Mouse (Mus musculus) Patski (cell line): ENCODE measurements at regions not wholly inside any gene's neighbourhood (a gene's known extent, or its start where the extent isn't known, plus 50 kb on each side); places are given as distances from the start of the nearest gene placed in this dataset.

Experiments used
- ATAC-seq: fragments of 100-300 bp; one replicate; pipeline ENCODE4 v1.8.0; 2021
- CTCF ChIA-PET: fragments of 350-600 bp; sonication (Branson Sonifier 250); formaldehyde crosslinking; loops from one replicate; lab custom pipeline; 2022; ENCODE audit warnings: inconsistent platforms; lab: Charles Lee
- POLR2A ChIA-PET: fragments of 350-600 bp; sonication (Branson Sonifier 250); formaldehyde crosslinking; loops from one replicate; lab custom pipeline; 2022; ENCODE audit warnings: antibody characterized with exemption, inconsistent platforms; lab: Charles Lee
- DNase-seq: peaks from one replicate; pipeline ENCODE4 v3.0.0-alpha.2; 2011; ENCODE audit warnings: low read depth, low spot score
- H3K27me3 ChIP-seq: fragments of 371-371 bp; one replicate; pipeline ENCODE4 v1.5.1; 2021
- CTCF ChIP-seq: fragments of 100-300 bp; IDR thresholded peaks from one replicate; pipeline ENCODE4 v1.5.1; 2021
- in situ Hi-C: fragments of 300-500 bp; cut with MboI; formaldehyde crosslinking; loops from 3 replicates; pipeline ENCODE4 v1.11.1; 2018; ENCODE audit warnings: low pct_unique_long_range_greater_than_20kb, mixed read lengths

DNA sequence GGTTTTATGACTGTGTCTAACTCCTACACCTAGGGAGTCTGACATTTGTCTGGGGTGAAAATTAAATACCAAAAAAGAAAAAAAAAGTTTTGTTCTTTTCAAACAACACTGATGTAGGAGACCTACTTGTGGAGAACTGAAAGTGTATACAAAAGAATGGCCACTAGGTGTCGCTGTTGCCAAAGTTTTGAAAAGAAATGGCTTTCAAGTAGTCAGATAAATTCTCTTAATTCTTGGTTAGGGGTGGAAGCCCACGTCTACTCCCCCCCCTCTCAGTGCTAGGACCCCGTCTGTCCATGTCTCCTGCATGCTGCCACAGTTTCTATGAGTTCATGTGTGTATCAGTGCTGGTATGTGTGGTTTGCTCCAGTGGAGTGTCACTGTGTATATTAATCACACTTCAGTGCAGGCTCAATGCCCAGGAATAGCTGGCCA is 100.7 kb upstream of the Spred2 start:
- in situ Hi-C loops = loop anchor here (10.0 to 25.0 kb wide), 2 partner anchors 581 to 1089 kb away; no protein-coding TSS in a partner anchor
- no peak for ATAC-seq

DNA sequence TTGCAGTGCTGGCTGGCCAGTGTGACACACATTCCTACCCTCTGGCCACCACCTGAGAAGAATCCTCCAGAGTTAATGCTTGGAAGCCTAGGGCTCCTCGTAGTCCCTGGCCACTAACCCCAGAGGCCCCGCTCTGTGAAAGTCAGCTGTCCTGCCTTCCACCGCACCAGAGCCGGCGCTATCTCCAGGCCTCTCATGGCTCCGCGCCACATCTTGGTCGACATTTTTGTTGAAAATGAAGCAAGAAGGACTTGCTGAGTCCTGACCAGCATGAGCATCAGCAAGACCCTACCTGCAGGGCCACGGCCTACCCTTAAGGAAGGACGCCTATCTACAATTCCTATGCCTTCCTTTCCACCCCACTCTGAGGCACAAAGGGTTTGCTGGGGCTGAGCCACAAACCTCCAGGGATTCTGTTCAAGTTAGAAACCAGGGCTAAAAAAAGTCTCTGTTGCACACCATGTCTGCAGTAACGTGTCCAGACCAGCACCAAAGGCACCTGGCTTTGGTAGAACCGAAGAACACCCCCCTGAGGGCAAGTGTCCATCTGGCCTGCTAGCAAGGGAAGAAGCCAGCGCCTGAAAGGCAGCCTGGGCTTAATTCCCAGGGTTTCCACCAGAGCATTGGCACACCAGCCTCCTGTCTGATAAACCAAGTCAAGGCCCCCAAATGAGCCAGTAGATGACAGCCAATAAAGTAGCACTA is 97.5 kb upstream of the Spred2 start:
- ATAC-seq = no peak
- in situ Hi-C loops = loop anchor here (10.0 kb wide), 1 partner anchor 578 kb away; no protein-coding TSS in a partner anchor
- ChIA-PET CTCF (interaction anchor here (1.2 kb wide), 1 partner anchor 241 kb away, joined by 4 read pairs; no protein-coding TSS in a partner anchor), POLR2A (no interaction called here)
- no peaks in the 10 kb centered on the region for H3K27me3 ChIP-seq
- no peak for TF ChIP-seq CTCF
- no peak for DNase-seq

More for the DNA sequence above, 100.7 kb upstream of the Spred2 start:
- no peaks in the 10 kb centered on the region for H3K27me3 ChIP-seq
- POLR2A ChIA-PET = no interaction called here
- peak; percentile 70 for TF ChIP-seq CTCF
- no peak for DNase-seq
- CTCF ChIA-PET = interaction anchor here (0.9 to 1.5 kb wide), 4 partner anchors 10 to 510 kb away, joined by 3 to 4 read pairs (median 4); no protein-coding TSS in a partner anchor

DNA sequence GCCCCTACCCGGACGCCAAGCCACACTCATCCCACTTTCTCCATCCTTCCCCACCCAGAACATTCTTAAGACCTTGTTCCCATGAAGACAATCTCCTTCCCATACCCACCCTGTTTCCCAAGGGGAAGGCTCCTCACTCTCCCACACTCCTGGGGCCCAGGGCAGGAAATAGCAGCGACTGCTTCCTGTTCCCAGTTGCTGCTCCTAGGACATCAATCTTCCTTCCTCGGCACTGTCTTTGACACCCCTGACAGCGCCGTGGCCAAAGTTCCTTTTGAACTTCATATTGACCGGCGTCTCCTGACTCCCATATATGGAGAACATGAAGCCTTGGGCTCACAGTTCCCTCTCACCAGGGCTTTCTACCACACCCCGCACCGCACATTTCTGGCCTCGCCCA is 96.2 kb upstream of the Spred2 start:
- no peak for ATAC-seq
- in situ Hi-C loops = loop anchor here (10.0 kb wide), 1 partner anchor 577 kb away; no protein-coding TSS in a partner anchor
- no peak for TF ChIP-seq CTCF
- H3K27me3 ChIP-seq = no peaks in the 10 kb centered on the region
- DNase-seq = no peak
- ChIA-PET POLR2A (no interaction called here), CTCF (no interaction called here)

DNA sequence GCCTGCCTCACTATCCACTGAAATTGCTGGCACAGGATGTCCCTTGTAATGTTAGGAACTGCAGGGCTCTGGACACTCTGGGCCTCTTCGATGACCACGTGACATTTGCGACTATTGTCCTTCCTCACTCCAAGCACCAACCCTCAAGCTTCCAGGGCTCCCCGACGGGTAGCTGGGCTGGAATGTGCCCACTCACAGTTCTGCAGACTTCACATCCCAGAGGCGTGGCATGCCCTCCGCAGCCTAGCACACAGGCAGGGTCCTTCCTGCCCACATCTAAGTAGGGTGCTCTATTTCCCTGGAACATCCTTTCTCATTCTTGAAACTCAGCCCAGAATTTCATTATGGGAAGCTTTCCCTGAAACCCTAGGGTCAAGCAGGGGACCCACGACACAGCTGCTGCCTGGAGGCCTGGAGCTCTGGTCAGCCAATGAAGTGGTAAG is 95.2 kb upstream of the Spred2 start:
- ChIA-PET CTCF (interaction anchor here (1.2 to 2.6 kb wide), 5 partner anchors 10 to 243 kb away, joined by 3 to 31 read pairs (median 3); no protein-coding TSS in a partner anchor), POLR2A (interaction anchor here (0.9 kb wide), 1 partner anchor 92 kb away, joined by 3 read pairs; no protein-coding TSS in a partner anchor)
- H3K27me3 ChIP-seq = no peaks in the 10 kb centered on the region
- DNase-seq (no peak), ATAC-seq (no peak)
- in situ Hi-C loops = loop anchor here (10.0 kb wide), 1 partner anchor 576 kb away; no protein-coding TSS in a partner anchor
- TF ChIP-seq CTCF = no peak

DNA sequence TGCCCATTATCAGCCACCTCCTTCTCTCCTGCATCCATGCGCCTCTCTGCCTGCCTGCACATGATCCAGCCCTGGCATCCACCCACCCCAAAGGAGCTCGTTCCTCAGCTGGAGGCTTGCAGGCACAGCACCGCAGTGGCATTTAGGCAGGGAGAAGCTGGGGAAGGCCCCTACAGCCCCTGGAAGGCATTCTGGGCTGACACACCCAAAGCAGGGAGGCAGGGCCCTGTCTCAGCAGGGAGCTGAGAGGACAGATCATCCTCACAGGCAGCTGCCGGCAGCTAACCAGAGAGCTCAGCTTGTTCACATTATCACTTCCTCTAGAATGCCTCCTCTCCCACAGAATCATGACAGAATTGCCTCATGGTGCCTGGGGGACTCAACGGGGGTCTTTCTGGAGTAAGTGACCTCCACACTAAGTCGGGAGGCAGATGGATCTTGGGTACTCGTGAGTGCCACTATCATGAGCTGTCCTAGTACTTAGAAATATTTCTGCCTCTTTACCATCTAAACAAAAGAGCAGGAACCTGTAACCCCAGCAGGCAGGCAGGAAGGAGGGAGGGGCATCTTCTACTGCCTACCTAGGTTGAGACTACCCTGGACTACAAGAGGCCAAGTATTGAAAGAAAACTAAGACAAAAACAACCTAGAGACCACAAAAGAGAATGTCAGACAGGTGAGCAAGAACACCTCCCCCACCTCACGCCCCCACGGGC is 94.5 kb upstream of the Spred2 start:
- H3K27me3 ChIP-seq = no peaks in the 10 kb centered on the region
- no peak for ATAC-seq
- ChIA-PET POLR2A (interaction anchor here (0.9 kb wide), 1 partner anchor 91 kb away, joined by 3 read pairs; no protein-coding TSS in a partner anchor), CTCF (interaction anchor here (0.6 to 2.6 kb wide), 17 partner anchors 9 to 386 kb away, joined by 3 to 31 read pairs (median 3); no protein-coding TSS in a partner anchor)
- no peak for TF ChIP-seq CTCF
- in situ Hi-C loops = loop anchor here (5.0 to 10.0 kb wide), 3 partner anchors 93 to 575 kb away; partner anchors contain the start of gene Spred2
- no peak for DNase-seq

DNA sequence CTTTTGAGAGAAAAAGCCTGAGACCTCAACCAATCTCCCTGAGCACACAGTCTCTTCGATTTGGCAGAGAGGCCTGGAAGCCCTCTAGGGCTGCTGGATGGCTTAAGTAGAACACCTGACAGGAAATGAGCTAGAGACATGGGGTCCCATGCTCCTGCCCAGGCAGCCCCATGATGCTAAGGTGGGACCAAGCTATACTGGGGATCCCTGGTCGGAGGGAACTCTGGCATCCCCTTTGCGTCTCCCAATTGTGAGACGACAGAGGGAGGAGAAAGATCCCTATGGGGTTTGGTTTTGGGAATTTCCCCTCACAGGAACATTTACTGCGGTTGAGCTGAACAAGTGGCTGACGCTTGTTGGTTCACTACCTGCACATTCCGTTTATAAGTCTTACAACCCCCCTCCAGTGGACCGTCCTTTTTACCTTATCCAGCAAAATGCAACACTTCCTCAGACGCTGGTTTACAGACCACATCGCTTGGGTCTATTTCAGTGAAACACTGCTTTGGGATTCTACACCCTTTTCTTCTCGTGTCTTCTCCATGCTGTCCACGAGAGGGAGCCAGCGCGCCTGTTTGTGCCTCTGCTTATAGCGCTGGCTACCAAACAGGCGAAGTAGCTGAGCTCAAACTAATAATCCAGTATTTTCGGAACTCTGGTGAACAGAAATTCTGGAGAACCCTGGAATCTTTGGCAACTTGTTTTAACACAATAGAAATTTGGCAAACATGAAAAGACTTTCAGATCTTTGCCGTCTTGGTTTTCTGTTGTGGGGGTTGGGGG is 93.7 kb upstream of the Spred2 start:
- TF ChIP-seq CTCF = peak; percentile 97
- no peaks in the 10 kb centered on the region for H3K27me3 ChIP-seq
- CTCF ChIA-PET = interaction anchor here (0.6 to 2.6 kb wide), 21 partner anchors 8 to 422 kb away, joined by 3 to 31 read pairs (median 3); no protein-coding TSS in a partner anchor
- DNase-seq = no peak
- POLR2A ChIA-PET = interaction anchor here (0.6 kb wide), 1 partner anchor 1599 kb away, joined by 3 read pairs; no protein-coding TSS in a partner anchor
- no peak for ATAC-seq
- in situ Hi-C loops = loop anchor here (5.0 kb wide), 2 partner anchors 92 to 242 kb away; partner anchors contain the start of gene Spred2

DNA sequence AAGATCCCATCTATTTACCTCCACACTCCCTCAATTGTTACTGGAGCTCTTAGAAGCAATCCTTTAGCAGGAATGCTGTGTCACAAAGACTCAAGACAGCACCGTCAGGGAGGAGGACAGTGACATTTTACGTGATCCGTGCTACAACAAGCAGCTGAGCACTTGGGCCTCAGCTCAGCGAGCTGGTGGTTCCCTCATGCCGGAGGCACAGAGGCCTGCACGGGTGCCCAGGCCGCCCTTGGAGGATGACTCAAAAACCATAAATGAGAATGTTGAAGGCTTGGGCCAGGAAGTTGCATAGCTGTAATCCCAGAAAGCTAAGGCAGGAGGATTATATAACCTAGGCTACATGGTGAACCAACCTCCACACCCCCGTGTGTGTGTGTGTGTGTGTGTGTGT is 89.6 kb upstream of the Spred2 start:
- in situ Hi-C loops = loop anchor here (5.0 kb wide), 2 partner anchors 88 to 238 kb away; partner anchors contain the start of gene Spred2
- no peaks in the 10 kb centered on the region for H3K27me3 ChIP-seq
- no peak for TF ChIP-seq CTCF
- POLR2A ChIA-PET = no interaction called here
- DNase-seq = no peak
- no peak for ATAC-seq
- CTCF ChIA-PET = interaction anchor here (0.9 to 1.9 kb wide), 4 partner anchors 83 to 252 kb away, joined by 3 to 4 read pairs (median 4); partner anchors contain the start of gene Spred2

DNA sequence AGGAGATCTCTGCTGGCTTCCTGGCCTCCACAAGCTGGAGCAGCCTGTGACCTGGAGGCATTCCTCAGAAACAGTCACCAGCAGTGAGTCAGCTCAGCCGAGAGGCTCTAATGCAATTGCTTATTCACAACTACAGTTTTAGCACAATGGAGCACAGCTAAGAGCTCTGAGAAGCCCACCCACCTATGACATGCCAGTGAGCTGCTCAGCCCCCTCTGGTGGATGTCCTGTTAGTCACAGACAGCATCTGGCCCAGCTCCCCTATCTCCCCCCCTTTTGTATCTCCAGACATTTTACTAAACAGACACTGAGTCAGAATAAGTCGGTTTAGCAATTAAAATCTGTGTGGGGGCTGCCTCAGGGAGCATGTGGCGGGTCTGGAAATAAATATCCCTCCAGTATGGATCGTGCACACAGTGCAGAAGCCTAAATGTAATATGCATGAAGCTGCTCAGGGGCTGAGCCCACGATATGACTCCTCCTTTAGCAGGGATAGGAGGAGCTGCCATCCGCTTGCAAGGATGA is 88.9 kb upstream of the Spred2 start:
- in situ Hi-C loops = no loop called here
- H3K27me3 ChIP-seq = no peaks in the 10 kb centered on the region
- ChIA-PET POLR2A (no interaction called here), CTCF (interaction anchor here (0.8 to 1.9 kb wide), 6 partner anchors 14 to 251 kb away, joined by 3 to 5 read pairs (median 3); partner anchors contain the start of gene Spred2)
- DNase-seq = peak; percentile 62
- peak; percentile 50 for TF ChIP-seq CTCF
- ATAC-seq = peak; percentile 96

DNA sequence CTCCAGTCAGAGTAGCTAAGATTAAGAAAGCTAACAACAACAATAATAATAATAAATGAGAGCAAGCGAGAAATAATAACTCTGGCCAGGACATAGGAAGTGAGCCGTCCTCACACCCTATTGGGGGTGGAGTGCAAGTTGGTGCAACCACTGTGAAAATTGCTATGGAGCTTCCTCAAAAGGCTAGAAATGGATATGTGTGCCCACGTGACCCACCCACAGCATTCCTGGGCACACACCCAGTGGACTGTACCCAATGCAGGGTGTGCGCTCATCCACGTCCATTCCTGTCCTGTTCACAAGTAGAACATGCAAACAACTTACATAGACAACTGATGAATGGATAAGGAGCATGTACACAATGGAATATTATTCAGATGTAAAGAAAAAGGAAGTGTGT is 85.2 kb upstream of the Spred2 start:
- DNase-seq (no peak), ATAC-seq (no peak)
- CTCF ChIA-PET = interaction anchor here (1.1 kb wide), 1 partner anchor 9 kb away, joined by 4 read pairs; no protein-coding TSS in a partner anchor
- POLR2A ChIA-PET = no interaction called here
- in situ Hi-C loops = no loop called here
- no peak for TF ChIP-seq CTCF
- H3K27me3 ChIP-seq = no peaks in the 10 kb centered on the region
